Mouse (Mus musculus) ES-E14 (cell line): ENCODE measurements around the gene Arhgef18.

Source experiments
- CHD2 ChIP-seq: IDR thresholded peaks from 2 replicates; pipeline ENCODE4 v1.6.1; 2014; ENCODE audit warnings: mild to moderate bottlenecking, low read depth, low read length, inconsistent platforms
- HCFC1 ChIP-seq: IDR thresholded peaks from 2 replicates; pipeline ENCODE4 v1.6.1; 2012; ENCODE audit warnings: low read length, inconsistent platforms, borderline replicate concordance; ENCODE audit not compliant: insufficient read depth
- MAFK ChIP-seq: IDR thresholded peaks from 2 replicates; pipeline ENCODE4 v1.6.1; 2014; ENCODE audit warnings: mild to moderate bottlenecking, low read depth, low read length, inconsistent platforms; ENCODE audit not compliant: insufficient read depth
- ZNF384 ChIP-seq: IDR thresholded peaks from 2 replicates; pipeline ENCODE4 v1.6.1; 2012; ENCODE audit warnings: low read depth, low read length, inconsistent platforms

- TF ChIP-seq HCFC1 (no peak), CHD2 (no peak), ZNF384 (no peak), MAFK (no peak)
Measured at GRCm38 (mm10) chr8:3348142-3348823, 44.5 kb upstream of the Arhgef18 start.
